Mouse (Mus musculus) CD4-positive, CD25-positive, alpha-beta regulatory T cell, adult 4 months (primary cell): ENCODE data around the gene Efna2. TPM values are rescaled to one million over a fixed set of nuclear protein-coding genes. Genes with fewer than 3 reads are reported as not detected.

Experiments used
- ATAC-seq: one replicate; pipeline ENCODE4 v1.8.0; 2017
- polyA plus RNA-seq, 2 experiments: library from polyadenylated mRNA; unstranded; fragments of 100-300 nt; shearing (Covaris generic); gene quantifications; one replicate each; pipeline ENCODE4 v1.2.1; 2017

Efna2 gene
- polyA plus RNA-seq, 2 experiments from 2014 or later = 0.28 TPM; not detected in 1

GRCm38 (mm10) chr10:80169070-80169469 lies 10.2 kb upstream of the Efna2 start:
- ATAC-seq = no peak

GRCm38 (mm10) chr10:80169651-80170050 lies 9.6 kb upstream of the Efna2 start:
- no peak for ATAC-seq

GRCm38 (mm10) chr10:80170052-80170451 lies 9.2 kb upstream of the Efna2 start:
- ATAC-seq = no peak

- ATAC-seq = no peak
Observed at GRCm38 (mm10) chr10:80170601-80171021, 8.7 kb upstream of the Efna2 start.

- ATAC-seq = no peak
Observed at GRCm38 (mm10) chr10:80171252-80171651, 8.0 kb upstream of the Efna2 start.

- no peak for ATAC-seq
Observed at GRCm38 (mm10) chr10:80171760-80172526, 7.3 kb upstream of the Efna2 start.

GRCm38 (mm10) chr10:80172527-80173292 lies 6.6 kb upstream of the Efna2 start, which contains the start of gene 1600002K03Rik:
1600002K03Rik (plus strand) TSS chr10:80172944.
- ATAC-seq = peak; percentile 87

- no peak for ATAC-seq
Observed at GRCm38 (mm10) chr10:80173358-80173757, 5.9 kb upstream of the Efna2 start.

- no peak for ATAC-seq
Observed at GRCm38 (mm10) chr10:80173955-80174640, 5.2 kb upstream of the Efna2 start.

- no peak for ATAC-seq
Observed at GRCm38 (mm10) chr10:80174705-80175104, 4.6 kb upstream of the Efna2 start.

GRCm38 (mm10) chr10:80175536-80176269 lies 3.6 kb upstream of the Efna2 start:
- ATAC-seq = no peak

GRCm38 (mm10) chr10:80176270-80176834 lies 2.9 kb upstream of the Efna2 start:
- ATAC-seq = no peak

GRCm38 (mm10) chr10:80177441-80178279 lies 1.6 kb upstream of the Efna2 start:
- no peak for ATAC-seq

GRCm38 (mm10) chr10:80180288-80180687 lies 1.0 kb downstream of the Efna2 start:
- no peak for ATAC-seq

GRCm38 (mm10) chr10:80180823-80181222 lies 1.5 kb downstream of the Efna2 start:
- no peak for ATAC-seq

- ATAC-seq = no peak
Observed at GRCm38 (mm10) chr10:80182547-80182946, 3.3 kb downstream of the Efna2 start.

GRCm38 (mm10) chr10:80186649-80187048 lies 7.4 kb downstream of the Efna2 start:
- ATAC-seq = no peak

- no peak for ATAC-seq
Observed at GRCm38 (mm10) chr10:80187739-80188138, 8.5 kb downstream of the Efna2 start.

- no peak for ATAC-seq
Observed at GRCm38 (mm10) chr10:80188453-80189024, 9.3 kb downstream of the Efna2 start.

GRCm38 (mm10) chr10:80189999-80190398 lies 10.7 kb downstream of the Efna2 start:
- no peak for ATAC-seq
